Mouse (Mus musculus): ENCODE measurements at regions not wholly inside any gene's neighbourhood (a gene's known extent, or its start where the extent isn't known, plus 50 kb on each side); places are given as distances from the start of the nearest gene placed in this dataset.
"Not testable (repeated sequence)": the region's sequence is repeated elsewhere in the genome, so short reads cannot be mapped to it uniquely, and the experiment has no call there.

- WGBS = 78% methylated on average over 15 of the region's 15 CpGs
- no peak overlapping the region for H3K4me2 ChIP-seq
- peaks cover 8% of the 10 kb centered on the region for H3K4me1 ChIP-seq
- ATAC-seq (replicated peaks; ENCODE audit: low FRiP score) = no peak
- no peak overlapping the region for H3K27ac ChIP-seq
- no peaks in the 10 kb centered on the region for H3K36me3 ChIP-seq
- H3K9ac ChIP-seq = no peak overlapping the region
- H3K9me3 ChIP-seq (replicated peaks) = no peaks in the 10 kb centered on the region
- H3K4me3 ChIP-seq (replicated peaks) = no peak overlapping the region
- peaks cover 18% of the 10 kb centered on the region for H3K27me3 ChIP-seq
Observed at GRCm38 (mm10) chr17:85859926-85860707, 172.0 kb upstream of the Six2 start.

DNA sequence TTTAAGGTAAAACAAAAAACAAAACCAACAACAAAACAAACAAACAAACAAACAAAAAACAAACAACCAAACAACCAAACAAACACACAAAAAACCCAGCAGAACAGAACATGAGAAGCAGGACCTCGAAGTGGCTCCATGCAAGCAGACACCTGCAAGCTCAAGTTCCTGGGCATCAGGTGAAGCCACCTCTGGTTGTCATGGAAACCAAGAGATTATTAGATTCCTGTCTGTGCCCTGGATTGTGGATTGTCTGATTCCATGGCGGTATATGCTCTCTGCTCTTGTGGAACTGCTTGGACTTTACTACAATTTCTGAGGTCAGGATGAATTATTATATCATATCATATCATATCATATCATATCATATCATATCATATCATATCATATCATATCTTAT is 170.4 kb upstream of the Six2 start:
- peaks cover 8% of the 10 kb centered on the region for H3K4me1 ChIP-seq
- no peak for ATAC-seq (replicated peaks; ENCODE audit: low FRiP score)
- no peaks in the 10 kb centered on the region for H3K9me3 ChIP-seq (replicated peaks)
- WGBS = 74% methylated on average over 2 of the region's 2 CpGs
- H3K4me3 ChIP-seq (replicated peaks) = no peak overlapping the region
- no peak overlapping the region for H3K9ac ChIP-seq
- peak overlapping the region; percentile 48; the same call in 1 of the 2 replicates for H3K4me2 ChIP-seq
- no peak overlapping the region for H3K27ac ChIP-seq
- peaks cover 15% of the 10 kb centered on the region for H3K27me3 ChIP-seq
- H3K36me3 ChIP-seq = no peaks in the 10 kb centered on the region

DNA sequence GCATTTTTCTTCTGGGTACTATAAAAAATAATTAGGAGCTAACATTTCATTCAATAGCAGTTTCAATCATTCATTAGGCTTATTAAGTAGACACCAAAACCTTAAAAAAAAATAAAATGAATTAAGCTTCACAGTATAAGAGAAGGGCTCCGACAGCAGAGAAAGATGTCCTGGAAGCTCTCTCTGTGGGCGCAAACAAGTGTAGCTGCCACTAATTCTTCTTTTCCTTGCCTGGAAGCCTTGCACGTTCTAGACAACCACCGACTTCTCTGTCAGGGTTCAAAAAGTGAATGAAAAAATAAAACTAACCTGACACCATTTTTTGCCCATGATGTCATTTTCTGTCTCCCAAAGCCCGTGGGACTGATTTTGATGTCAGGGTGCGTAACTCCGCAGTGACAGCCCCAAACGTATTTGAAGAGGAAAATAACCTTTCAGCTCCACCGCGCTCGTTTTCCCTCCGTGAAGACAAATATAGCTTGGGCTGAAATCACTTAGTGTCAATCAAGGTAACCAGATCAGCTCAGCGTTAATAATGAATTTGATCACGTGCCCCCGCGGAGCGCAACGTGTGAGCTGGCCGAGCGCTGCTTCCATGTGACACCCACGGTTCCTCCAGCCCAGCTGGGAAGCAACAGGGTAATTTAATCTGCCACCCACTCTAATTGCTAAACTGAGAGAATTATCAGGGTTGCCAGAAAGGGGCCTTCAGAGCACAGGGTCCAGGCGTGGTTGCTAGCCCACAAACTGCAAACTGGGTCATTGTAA is 169.8 kb upstream of the Six2 start:
- H3K4me3 ChIP-seq (replicated peaks) = no peak overlapping the region; the same call in 1 of the 2 replicates
- peak; percentile 62; the same call in 1 of the 2 replicates for ATAC-seq (replicated peaks; ENCODE audit: low FRiP score)

DNA sequence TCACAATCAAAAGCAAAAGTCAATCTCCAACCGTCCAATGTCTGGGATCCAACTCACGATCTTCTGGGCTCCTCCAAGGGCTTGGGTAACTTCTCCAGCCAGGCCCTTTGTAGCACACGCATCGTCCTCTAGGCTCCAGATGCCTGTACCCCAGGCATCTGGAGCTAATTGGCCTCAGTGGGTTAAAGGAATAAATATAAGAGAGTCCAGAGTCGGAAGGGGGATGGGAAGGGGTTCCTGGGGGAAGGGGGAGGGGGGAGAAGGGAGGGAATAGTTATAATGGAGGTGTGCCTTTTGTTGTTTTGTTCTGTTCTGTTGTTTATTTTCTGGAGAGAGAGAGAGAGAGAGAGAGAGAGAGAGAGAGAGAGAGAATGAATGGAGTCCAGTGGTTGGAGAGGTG is 168.8 kb upstream of the Six2 start:
- not testable (repeated sequence) for H3K36me3 ChIP-seq; H3K27ac ChIP-seq; ATAC-seq (replicated peaks; ENCODE audit: low FRiP score); H3K4me1 ChIP-seq; H3K27me3 ChIP-seq; H3K4me3 ChIP-seq (replicated peaks); H3K9me3 ChIP-seq (replicated peaks); H3K9ac ChIP-seq; H3K4me2 ChIP-seq
- 50% methylated on average over 4 of the region's 5 CpGs for WGBS

More for the DNA sequence above, 169.8 kb upstream of the Six2 start:
- 19% methylated on average over 22 of the region's 22 CpGs for WGBS
- H3K27me3 ChIP-seq = peaks cover 15% of the 10 kb centered on the region
- H3K9ac ChIP-seq = no peak overlapping the region
- no peaks in the 10 kb centered on the region for H3K36me3 ChIP-seq
- peaks cover 8% of the 10 kb centered on the region for H3K4me1 ChIP-seq
- H3K27ac ChIP-seq = no peak overlapping the region
- H3K4me2 ChIP-seq = peak overlapping the region; percentile 48
- no peaks in the 10 kb centered on the region for H3K9me3 ChIP-seq (replicated peaks)

DNA sequence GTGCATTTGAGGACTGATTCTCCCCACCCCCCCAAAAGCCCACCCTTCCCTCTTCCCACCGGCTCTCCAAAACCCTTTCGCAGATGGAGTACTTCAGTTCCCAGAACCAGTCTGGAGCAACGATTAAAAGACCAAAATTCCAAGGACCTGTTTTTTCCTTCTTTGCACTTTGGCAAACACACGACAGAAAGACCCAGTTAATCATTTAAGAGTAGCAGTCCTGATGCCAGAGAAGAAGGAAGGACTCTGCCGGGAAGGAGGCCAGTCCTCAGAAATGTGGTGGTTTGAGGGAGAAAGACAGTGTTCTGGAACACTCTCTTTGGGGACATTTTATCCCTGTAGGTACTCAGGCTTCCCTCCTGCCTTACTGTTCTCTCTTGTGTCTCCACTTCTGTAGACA is 165.1 kb upstream of the Six2 start:
- H3K4me2 ChIP-seq = no peak overlapping the region
- H3K4me3 ChIP-seq (replicated peaks) = no peak overlapping the region
- no peak overlapping the region for H3K9ac ChIP-seq
- H3K27ac ChIP-seq = no peak overlapping the region
- no peak for ATAC-seq (replicated peaks; ENCODE audit: low FRiP score)
- WGBS = 54% methylated on average over 5 of the region's 5 CpGs
- no peaks in the 10 kb centered on the region for H3K9me3 ChIP-seq (replicated peaks)
- H3K36me3 ChIP-seq = no peaks in the 10 kb centered on the region
- H3K4me1 ChIP-seq = peaks cover 5% of the 10 kb centered on the region
- H3K27me3 ChIP-seq = no peaks in the 10 kb centered on the region; the same call in 1 of the 2 replicates

GRCm38 (mm10) chr17:85848526-85848925 is 160.5 kb upstream of the Six2 start:
- no peak overlapping the region for H3K4me2 ChIP-seq
- 0 out of 2 replicates have a peak, but pooled peaks cover 3% of the 10 kb centered on the region for H3K4me1 ChIP-seq
- no peaks in the 10 kb centered on the region for H3K36me3 ChIP-seq
- H3K27ac ChIP-seq = no peak overlapping the region
- no peaks in the 10 kb centered on the region for H3K27me3 ChIP-seq
- H3K9ac ChIP-seq = no peak overlapping the region
- 91% methylated on average over 3 of the region's 3 CpGs for WGBS
- no peak for ATAC-seq (replicated peaks; ENCODE audit: low FRiP score)
- no peak overlapping the region for H3K4me3 ChIP-seq (replicated peaks)
- H3K9me3 ChIP-seq (replicated peaks) = no peaks in the 10 kb centered on the region

- WGBS = 29% methylated on average over 7 of the region's 7 CpGs
- no peaks in the 10 kb centered on the region for H3K27me3 ChIP-seq
- H3K9me3 ChIP-seq (replicated peaks) = no peaks in the 10 kb centered on the region
- H3K9ac ChIP-seq = no peak overlapping the region
- no peaks in the 10 kb centered on the region for H3K36me3 ChIP-seq
- no peak overlapping the region for H3K4me3 ChIP-seq (replicated peaks)
- ATAC-seq (replicated peaks; ENCODE audit: low FRiP score) = peak; percentile 56; the same call in 1 of the 2 replicates
- H3K27ac ChIP-seq = no peak overlapping the region; the same call in 1 of the 2 replicates
- 0 out of 2 replicates have a peak, but pooled peaks cover 3% of the 10 kb centered on the region for H3K4me1 ChIP-seq
- H3K4me2 ChIP-seq = no peak overlapping the region
Observed at GRCm38 (mm10) chr17:85847756-85848155, 159.7 kb upstream of the Six2 start.

GRCm38 (mm10) chr17:85845059-85845458 is 157.0 kb upstream of the Six2 start:
- Histone ChIP-seq H3K9me3 (replicated peaks) (no peaks in the 10 kb centered on the region), H3K27me3 (no peaks in the 10 kb centered on the region), H3K4me1 (0 out of 2 replicates have a peak, but pooled peaks cover 3% of the 10 kb centered on the region), H3K4me2 (no peak overlapping the region), H3K4me3 (replicated peaks) (no peak overlapping the region), H3K27ac (no peak overlapping the region), H3K36me3 (no peaks in the 10 kb centered on the region), H3K9ac (no peak overlapping the region)
- no peak for ATAC-seq (replicated peaks; ENCODE audit: low FRiP score)
- 60% methylated on average over 6 of the region's 6 CpGs for whole genome bisulfite sequencing

DNA sequence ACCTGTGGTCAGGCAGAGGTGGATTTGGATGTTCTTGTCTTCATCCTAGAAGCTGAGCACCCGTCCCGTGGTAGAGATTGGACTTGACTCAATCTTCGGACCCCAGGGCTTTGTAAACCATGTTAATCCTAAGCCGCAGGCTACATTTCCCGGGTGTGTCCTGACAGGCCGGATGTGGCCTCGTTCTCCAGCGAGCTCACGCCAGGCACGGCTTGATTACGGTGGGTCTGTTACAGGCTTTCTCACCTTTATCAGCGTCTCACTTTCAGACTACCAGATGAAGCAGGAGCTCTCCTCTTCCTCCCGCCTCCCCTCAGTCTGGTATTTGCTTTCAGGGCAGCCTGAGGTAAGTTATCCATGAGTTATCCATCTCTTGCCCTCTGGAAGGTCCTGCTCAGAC is 156.4 kb upstream of the Six2 start:
- WGBS = 76% methylated on average over 13 of the region's 13 CpGs
- Histone ChIP-seq H3K9me3 (replicated peaks) (no peaks in the 10 kb centered on the region), H3K4me3 (replicated peaks) (no peak overlapping the region), H3K4me2 (no peak overlapping the region), H3K27ac (no peak overlapping the region), H3K27me3 (no peaks in the 10 kb centered on the region), H3K4me1 (0 out of 2 replicates have a peak, but pooled peaks cover 3% of the 10 kb centered on the region), H3K36me3 (no peaks in the 10 kb centered on the region), H3K9ac (no peak overlapping the region)
- no peak for ATAC-seq (replicated peaks; ENCODE audit: low FRiP score)

DNA sequence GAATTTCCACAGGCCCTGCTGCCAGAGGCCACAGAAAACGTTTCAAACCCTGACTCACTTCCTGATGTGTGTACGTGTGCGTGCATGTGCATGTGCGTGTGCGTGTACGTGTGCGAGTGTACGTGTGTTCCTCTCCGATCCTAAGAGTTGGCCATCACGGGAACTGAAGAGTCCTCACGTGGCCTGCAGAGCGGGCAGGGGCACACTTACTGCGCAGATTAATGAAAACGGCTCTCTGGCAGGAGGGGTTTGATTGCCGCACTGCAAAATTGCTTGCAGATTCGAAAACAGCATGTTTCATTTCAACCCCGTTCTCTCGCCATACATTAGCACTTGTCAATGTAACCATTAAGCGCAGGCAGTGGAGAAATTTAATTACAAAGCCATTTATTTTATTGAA is 135.0 kb upstream of the Six2 start:
- no peak for ATAC-seq (replicated peaks; ENCODE audit: low FRiP score)
- 65% methylated on average over 19 of the region's 19 CpGs for WGBS

GRCm38 (mm10) chr17:85821861-85822260 is 133.8 kb upstream of the Six2 start:
- WGBS = 81% methylated on average over 4 of the region's 4 CpGs
- Histone ChIP-seq H3K9me3 (replicated peaks) (no peaks in the 10 kb centered on the region), H3K27ac (no peak overlapping the region)

More for the DNA sequence above, 135.0 kb upstream of the Six2 start:
- H3K4me1 ChIP-seq = 0 out of 2 replicates have a peak, but pooled peaks cover 3% of the 10 kb centered on the region
- H3K9me3 ChIP-seq (replicated peaks) = no peaks in the 10 kb centered on the region
- H3K4me2 ChIP-seq = no peak overlapping the region
- H3K4me3 ChIP-seq (replicated peaks) = no peak overlapping the region
- no peak overlapping the region for H3K27ac ChIP-seq
- no peaks in the 10 kb centered on the region for H3K27me3 ChIP-seq
- H3K36me3 ChIP-seq = no peaks in the 10 kb centered on the region
- H3K9ac ChIP-seq = no peak overlapping the region

More at GRCm38 (mm10) chr17:85821861-85822260, 133.8 kb upstream of the Six2 start:
- H3K4me1 ChIP-seq = 0 out of 2 replicates have a peak, but pooled peaks cover 3% of the 10 kb centered on the region
- no peak overlapping the region for H3K4me2 ChIP-seq
- no peak for ATAC-seq (replicated peaks; ENCODE audit: low FRiP score)
- no peak overlapping the region for H3K4me3 ChIP-seq (replicated peaks)
- H3K27me3 ChIP-seq = no peaks in the 10 kb centered on the region
- H3K9ac ChIP-seq = no peak overlapping the region
- H3K36me3 ChIP-seq = no peaks in the 10 kb centered on the region

Data from kidney, embryonic 15.5 days (tissue).